Mouse (Mus musculus): Measurements from ENCODE around the gene Spata31d1b. TPM values are rescaled to one million over a fixed set of nuclear protein-coding genes. Genes with fewer than 3 reads are reported as not detected.
"Not testable (repeated sequence)": the region's sequence is repeated elsewhere in the genome, so short reads cannot be mapped to it uniquely, and the experiment has no call there.

Gene Spata31d1b
- total RNA-seq (2021) = not detected in 2 replicates
- long read RNA-seq = 0 reads

- not testable (repeated sequence) for DNase-seq
Observed at GRCm38 (mm10) chr13:59711984-59712383, at the start of gene Spata31d1b. Spata31d1b (plus strand) TSS chr13:59712284.

GRCm38 (mm10) chr13:59663939-59664712 lies 48.0 kb upstream of the Spata31d1b start:
- no peak for DNase-seq

GRCm38 (mm10) chr13:59667763-59668162 lies 44.3 kb upstream of the Spata31d1b start:
- DNase-seq = no peak

- no peak for DNase-seq
Observed at GRCm38 (mm10) chr13:59668501-59669093, 43.5 kb upstream of the Spata31d1b start.

GRCm38 (mm10) chr13:59669946-59670345 lies 42.1 kb upstream of the Spata31d1b start:
- no peak for DNase-seq

- DNase-seq = no peak
Observed at GRCm38 (mm10) chr13:59671521-59671920, 40.6 kb upstream of the Spata31d1b start.

GRCm38 (mm10) chr13:59672248-59672647 lies 39.8 kb upstream of the Spata31d1b start:
- no peak for DNase-seq

- DNase-seq = no peak
Observed at GRCm38 (mm10) chr13:59673597-59673996, 38.5 kb upstream of the Spata31d1b start.

GRCm38 (mm10) chr13:59674215-59674614 lies 37.9 kb upstream of the Spata31d1b start:
- DNase-seq = no peak

GRCm38 (mm10) chr13:59674761-59675150 lies 37.3 kb upstream of the Spata31d1b start:
- DNase-seq = peak; percentile 15

- peak; percentile 71 for DNase-seq
Observed at GRCm38 (mm10) chr13:59675151-59676011, 36.7 kb upstream of the Spata31d1b start, which contains the start of gene Golm1. Golm1 (minus strand) TSS chr13:59675811.

- DNase-seq = no peak
Observed at GRCm38 (mm10) chr13:59676316-59677229, 35.5 kb upstream of the Spata31d1b start.

GRCm38 (mm10) chr13:59679306-59679705 lies 32.8 kb upstream of the Spata31d1b start:
- no peak for DNase-seq

GRCm38 (mm10) chr13:59679908-59680307 lies 32.2 kb upstream of the Spata31d1b start:
- no peak for DNase-seq

GRCm38 (mm10) chr13:59682629-59683028 lies 29.5 kb upstream of the Spata31d1b start:
- no peak for DNase-seq

GRCm38 (mm10) chr13:59685236-59685635 lies 26.8 kb upstream of the Spata31d1b start:
- no peak for DNase-seq

- no peak for DNase-seq
Observed at GRCm38 (mm10) chr13:59688338-59688770, 23.7 kb upstream of the Spata31d1b start.

- DNase-seq = no peak
Observed at GRCm38 (mm10) chr13:59689313-59689712, 22.8 kb upstream of the Spata31d1b start.

- no peak for DNase-seq
Observed at GRCm38 (mm10) chr13:59689843-59690242, 22.2 kb upstream of the Spata31d1b start.

GRCm38 (mm10) chr13:59690576-59690975 lies 21.5 kb upstream of the Spata31d1b start:
- DNase-seq = no peak

- no peak for DNase-seq
Observed at GRCm38 (mm10) chr13:59691478-59691877, 20.6 kb upstream of the Spata31d1b start.

Data from adrenal gland, postnatal 25 days (tissue).